ENCODE assay signal across 17 mouse cellular contexts in genomic region chrX:16557061-16557460, GRCm38 (mm10). TPM values are rescaled to one million over a fixed set of nuclear protein-coding genes. Genes with fewer than 3 reads are reported as not detected.
"Had no signal": no experiment of that assay in that cellular context is flagged by ENCODE, and none has a peak within 500 bp of the region (broad histone marks: within the 10 kb centered on the region; RNA-seq: fewer than 3 reads in every experiment).

No protein-coding gene starts in this region.

- H3K4me1 ChIP-seq: kidney, embryonic 15.5 days; limb, embryonic 13.5 days; midbrain, embryonic 12.5 days; neural tube, embryonic 13.5 days; stomach, embryonic 15.5 days had no signal

- H3K4me3 ChIP-seq: kidney, embryonic 15.5 days; limb, embryonic 13.5 days; midbrain, embryonic 12.5 days; neural tube, embryonic 13.5 days; stomach, embryonic 15.5 days had no signal

- DNase-seq: kidney, postnatal 4 days; left cerebral cortex, postnatal 4 days; lung, adult 18-20 months; retina, postnatal 1 day; right cerebral cortex, postnatal 4 days; spleen, adult 18-20 months; thymus, adult 2 months; thymus, postnatal 36 days had no signal

- H3K27ac ChIP-seq: kidney, embryonic 15.5 days; limb, embryonic 13.5 days; liver, embryonic 14.5 days; midbrain, embryonic 12.5 days; neural tube, embryonic 13.5 days; stomach, embryonic 15.5 days had no signal

RNA-seq across cellular contexts. Expression of gene Cypt1, which starts 34.4 kb away (rescaled TPM):
- polyA plus RNA-seq: kidney, embryonic 15.5 days; limb, embryonic 13.5 days; liver, adult 2 months; liver, embryonic 14.5 days; lung, embryonic 16.5 days; midbrain, embryonic 12.5 days; midbrain, embryonic 16.5 days; neural tube, embryonic 13.5 days; stomach, embryonic 15.5 days; thymus, adult 2 months had no signal
